Mouse (Mus musculus): ENCODE results near the gene Rbl1.

GRCm38 (mm10) chr2:157185022-157185660 lies 19.2 kb downstream of the Rbl1 start:
- no peak for TF ChIP-seq POLR2A (IDR thresholded peaks at IDR 0.05; ENCODE audit: control insufficient read depth, extremely low read depth, insufficient read depth, low read length, poor library complexity)
- no peak for TF ChIP-seq CTCF (IDR thresholded peaks at IDR 0.05; ENCODE audit: borderline replicate concordance, control insufficient read depth, extremely low read depth, insufficient read depth, low read length, poor library complexity)

All from thymus, adult 2 months (tissue).